In the genomic region with DNA sequence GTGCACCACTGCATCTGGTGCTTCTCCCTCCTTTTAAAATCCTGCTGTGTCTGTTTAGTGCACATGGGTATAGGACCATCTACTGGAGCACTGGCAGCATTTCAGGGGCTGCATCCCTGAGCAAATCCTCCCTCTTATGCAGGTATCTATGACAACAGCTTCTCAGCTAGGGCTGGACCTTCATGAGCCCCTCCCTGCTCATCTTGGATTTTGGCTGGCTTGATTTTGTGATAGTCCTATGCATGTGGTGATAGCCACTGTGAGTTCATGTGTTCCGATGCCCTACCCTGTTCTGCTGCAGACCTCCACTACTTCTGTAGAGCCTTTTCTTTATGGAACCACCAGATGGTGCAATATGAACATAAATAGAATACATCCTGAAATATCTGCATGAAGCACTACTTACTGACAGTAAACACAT, we compare ENCODE assay signal across 1 mouse cellular context.
TF ChIP-seq lines count a peak whose summit lies in the region.

No protein-coding gene starts in this region.

TF ChIP-seq in MEL, 35 proteins besides CTCF, POLR2A, EP300 and RAD21:
- TF ChIP-seq SIN3A (IDR thresholded peaks at IDR 0.05; ENCODE audit: low read length) (peak; percentile 40; the same call in 1 of the 2 replicates), SMC3 (IDR thresholded peaks at IDR 0.05; ENCODE audit: low read depth, low read length) (peak; percentile 92), ZC3H11A (IDR thresholded peaks at IDR 0.05; ENCODE audit: low read depth, low read length) (peak; percentile 98), NELFE (IDR thresholded peaks at IDR 0.05; ENCODE audit: low read depth, low read length) (no peak)
